Mouse (Mus musculus): ENCODE measurements at regions not wholly inside any gene's neighbourhood (a gene's known extent, or its start where the extent isn't known, plus 50 kb on each side); places are given as distances from the start of the nearest gene placed in this dataset.

- H3K4me1 ChIP-seq (replicated peaks; ENCODE audit: low read depth, low read length) = no peaks in the 10 kb centered on the region
- H3K36me3 ChIP-seq (ENCODE audit: insufficient read depth, low read length) = no peaks in the 10 kb centered on the region
- no peaks in the 10 kb centered on the region for H3K9me3 ChIP-seq (ENCODE audit: low read length)
- TF ChIP-seq POU5F1 (IDR thresholded peaks at IDR 0.05; ENCODE audit: borderline replicate concordance, low read length) (no peak), NANOG (IDR thresholded peaks at IDR 0.05; ENCODE audit: borderline replicate concordance, low read length) (no peak), CTCF (conservative IDR thresholded peaks at IDR 0.05; ENCODE audit: low read length) (no peak)
- no peak overlapping the region for H3K4me3 ChIP-seq (replicated peaks; ENCODE audit: low read length)
- H3K27me3 ChIP-seq (ENCODE audit: insufficient read depth, low read length) = no peaks in the 10 kb centered on the region
Measured at GRCm38 (mm10) chr3:80631391-80631790, 171.2 kb downstream of the Gria2 start.

GRCm38 (mm10) chr3:80610414-80610813 lies 192.2 kb downstream of the Gria2 start:
- Histone ChIP-seq H3K27me3 (ENCODE audit: insufficient read depth, low read length) (no peaks in the 10 kb centered on the region), H3K9me3 (ENCODE audit: low read length) (no peaks in the 10 kb centered on the region; the same call in 1 of the 2 replicates), H3K4me1 (replicated peaks; ENCODE audit: low read depth, low read length) (peaks cover 4% of the 10 kb centered on the region), H3K36me3 (ENCODE audit: insufficient read depth, low read length) (no peaks in the 10 kb centered on the region), H3K4me3 (replicated peaks; ENCODE audit: low read length) (no peak overlapping the region)
- TF ChIP-seq POU5F1 (IDR thresholded peaks at IDR 0.05; ENCODE audit: borderline replicate concordance, low read length) (no peak), CTCF (conservative IDR thresholded peaks at IDR 0.05; ENCODE audit: low read length) (no peak)

GRCm38 (mm10) chr3:80608467-80608866 lies 194.2 kb downstream of the Gria2 start:
- Histone ChIP-seq H3K9me3 (ENCODE audit: low read length) (no peaks in the 10 kb centered on the region; the same call in 1 of the 2 replicates), H3K27me3 (ENCODE audit: insufficient read depth, low read length) (no peaks in the 10 kb centered on the region), H3K4me3 (replicated peaks; ENCODE audit: low read length) (no peak overlapping the region), H3K36me3 (ENCODE audit: insufficient read depth, low read length) (no peaks in the 10 kb centered on the region), H3K4me1 (replicated peaks; ENCODE audit: low read depth, low read length) (peaks cover 4% of the 10 kb centered on the region)
- no peak for TF ChIP-seq NANOG (IDR thresholded peaks at IDR 0.05; ENCODE audit: borderline replicate concordance, low read length)
- TF ChIP-seq POU5F1 (IDR thresholded peaks at IDR 0.05; ENCODE audit: borderline replicate concordance, low read length) = no peak
- TF ChIP-seq CTCF (conservative IDR thresholded peaks at IDR 0.05; ENCODE audit: low read length) = no peak

- Histone ChIP-seq H3K36me3 (ENCODE audit: insufficient read depth, low read length) (no peaks in the 10 kb centered on the region), H3K4me3 (replicated peaks; ENCODE audit: low read length) (no peak overlapping the region), H3K4me1 (replicated peaks; ENCODE audit: low read depth, low read length) (peaks cover 4% of the 10 kb centered on the region), H3K27me3 (ENCODE audit: insufficient read depth, low read length) (no peaks in the 10 kb centered on the region), H3K9me3 (ENCODE audit: low read length) (no peaks in the 10 kb centered on the region)
- TF ChIP-seq NANOG (IDR thresholded peaks at IDR 0.05; ENCODE audit: borderline replicate concordance, low read length) (peak; percentile 19; the same call in 1 of the 2 replicates), POU5F1 (IDR thresholded peaks at IDR 0.05; ENCODE audit: borderline replicate concordance, low read length) (no peak)
Measured at GRCm38 (mm10) chr3:80607809-80608208, 194.8 kb downstream of the Gria2 start.

- no peak for TF ChIP-seq POU5F1 (IDR thresholded peaks at IDR 0.05; ENCODE audit: borderline replicate concordance, low read length)
- TF ChIP-seq CTCF (conservative IDR thresholded peaks at IDR 0.05; ENCODE audit: low read length) = no peak
- TF ChIP-seq NANOG (IDR thresholded peaks at IDR 0.05; ENCODE audit: borderline replicate concordance, low read length) = no peak
- no peaks in the 10 kb centered on the region for H3K9me3 ChIP-seq (ENCODE audit: low read length)
- no peak overlapping the region for H3K4me3 ChIP-seq (replicated peaks; ENCODE audit: low read length)
- H3K36me3 ChIP-seq (ENCODE audit: insufficient read depth, low read length) = no peaks in the 10 kb centered on the region
- no peaks in the 10 kb centered on the region for H3K4me1 ChIP-seq (replicated peaks; ENCODE audit: low read depth, low read length)
- H3K27me3 ChIP-seq (ENCODE audit: insufficient read depth, low read length) = no peaks in the 10 kb centered on the region
Measured at GRCm38 (mm10) chr3:80597549-80597948, 205.1 kb downstream of the Gria2 start.

DNA sequence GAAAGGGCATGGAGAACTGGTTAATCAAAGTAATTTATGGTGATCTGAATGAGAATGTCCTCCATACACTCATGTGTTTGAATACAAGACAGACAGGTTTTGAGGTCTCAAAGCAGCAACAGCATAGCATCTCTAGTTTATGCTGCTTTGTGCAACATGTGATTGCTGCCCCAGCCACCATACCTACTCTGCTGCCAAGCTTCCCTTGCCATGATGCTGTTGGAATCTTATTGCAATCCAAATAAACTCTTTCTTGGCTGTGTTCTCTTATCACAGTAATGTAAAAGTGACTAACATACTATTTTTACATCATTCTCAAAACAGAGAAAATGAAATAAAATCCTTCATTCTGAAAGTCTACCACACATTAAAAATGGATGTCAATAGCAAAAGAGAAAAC lies 235.1 kb downstream of the Gria2 start:
- Histone ChIP-seq H3K9me3 (ENCODE audit: low read length) (peaks cover 4% of the 10 kb centered on the region), H3K36me3 (ENCODE audit: insufficient read depth, low read length) (no peaks in the 10 kb centered on the region), H3K4me3 (replicated peaks; ENCODE audit: low read length) (no peak overlapping the region), H3K4me1 (replicated peaks; ENCODE audit: low read depth, low read length) (no peaks in the 10 kb centered on the region), H3K27me3 (ENCODE audit: insufficient read depth, low read length) (no peaks in the 10 kb centered on the region; the same call in 1 of the 2 replicates)
- TF ChIP-seq POU5F1 (IDR thresholded peaks at IDR 0.05; ENCODE audit: borderline replicate concordance, low read length) (no peak), CTCF (conservative IDR thresholded peaks at IDR 0.05; ENCODE audit: low read length) (no peak), NANOG (IDR thresholded peaks at IDR 0.05; ENCODE audit: borderline replicate concordance, low read length) (no peak)

- H3K4me1 ChIP-seq (replicated peaks; ENCODE audit: low read depth, low read length) = no peaks in the 10 kb centered on the region
- no peaks in the 10 kb centered on the region; the same call in 1 of the 2 replicates for H3K27me3 ChIP-seq (ENCODE audit: insufficient read depth, low read length)
- peaks cover 4% of the 10 kb centered on the region for H3K9me3 ChIP-seq (ENCODE audit: low read length)
- H3K36me3 ChIP-seq (ENCODE audit: insufficient read depth, low read length) = no peaks in the 10 kb centered on the region
- TF ChIP-seq POU5F1 (IDR thresholded peaks at IDR 0.05; ENCODE audit: borderline replicate concordance, low read length) (no peak), NANOG (IDR thresholded peaks at IDR 0.05; ENCODE audit: borderline replicate concordance, low read length) (no peak), CTCF (conservative IDR thresholded peaks at IDR 0.05; ENCODE audit: low read length) (no peak)
- no peak overlapping the region for H3K4me3 ChIP-seq (replicated peaks; ENCODE audit: low read length)
Measured at GRCm38 (mm10) chr3:80566236-80566635, 236.4 kb downstream of the Gria2 start.

DNA sequence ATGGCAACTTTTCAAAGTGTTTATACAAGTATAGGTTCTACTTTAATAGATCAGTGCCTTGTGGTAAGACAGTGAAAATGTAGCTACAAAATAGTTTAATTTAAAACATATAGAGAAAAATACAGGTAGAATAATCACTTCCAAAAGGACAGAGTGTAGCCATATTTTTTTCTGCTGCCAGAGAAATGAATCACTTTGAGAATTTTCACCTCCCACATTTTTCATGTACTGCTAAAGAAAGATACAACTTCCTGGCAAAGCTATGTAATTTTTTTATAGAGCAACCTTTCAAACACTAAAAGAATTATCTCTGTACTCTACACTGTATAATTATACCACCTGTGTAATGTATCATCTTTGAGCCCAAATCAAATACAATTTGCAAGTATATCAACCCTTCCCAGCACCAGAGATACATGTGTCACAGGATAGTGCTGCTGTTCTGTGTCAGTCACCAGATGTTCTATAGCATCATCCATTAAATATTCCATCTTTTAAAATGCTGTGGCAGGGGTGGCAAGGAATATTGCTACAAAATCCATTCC lies 256.4 kb downstream of the Gria2 start:
- H3K27me3 ChIP-seq (ENCODE audit: insufficient read depth, low read length) = no peaks in the 10 kb centered on the region
- H3K4me3 ChIP-seq (replicated peaks; ENCODE audit: low read length) = no peak overlapping the region
- H3K4me1 ChIP-seq (replicated peaks; ENCODE audit: low read depth, low read length) = no peaks in the 10 kb centered on the region
- H3K9me3 ChIP-seq (ENCODE audit: low read length) = no peaks in the 10 kb centered on the region
- TF ChIP-seq CTCF (conservative IDR thresholded peaks at IDR 0.05; ENCODE audit: low read length) (no peak), POU5F1 (IDR thresholded peaks at IDR 0.05; ENCODE audit: borderline replicate concordance, low read length) (no peak)
- H3K36me3 ChIP-seq (ENCODE audit: insufficient read depth, low read length) = no peaks in the 10 kb centered on the region

GRCm38 (mm10) chr3:80543783-80544182 lies 258.9 kb downstream of the Gria2 start:
- H3K4me1 ChIP-seq (replicated peaks; ENCODE audit: low read depth, low read length) = no peaks in the 10 kb centered on the region
- H3K9me3 ChIP-seq (ENCODE audit: low read length) = no peaks in the 10 kb centered on the region
- H3K4me3 ChIP-seq (replicated peaks; ENCODE audit: low read length) = no peak overlapping the region
- H3K36me3 ChIP-seq (ENCODE audit: insufficient read depth, low read length) = no peaks in the 10 kb centered on the region
- no peak for TF ChIP-seq POU5F1 (IDR thresholded peaks at IDR 0.05; ENCODE audit: borderline replicate concordance, low read length)
- TF ChIP-seq NANOG (IDR thresholded peaks at IDR 0.05; ENCODE audit: borderline replicate concordance, low read length) = no peak
- no peak for TF ChIP-seq CTCF (conservative IDR thresholded peaks at IDR 0.05; ENCODE audit: low read length)
- H3K27me3 ChIP-seq (ENCODE audit: insufficient read depth, low read length) = no peaks in the 10 kb centered on the region

Measured in E14TG2a.4 (cell line).